Mouse (Mus musculus): ENCODE data around the gene Frem1. TPM values are rescaled to one million over a fixed set of nuclear protein-coding genes. Genes with fewer than 3 reads are reported as not detected.
A peak's percentile ranks its signal among the peaks of the same experiment; 100 is the strongest.

The Frem1 gene
- polyA plus RNA-seq (2015; fragmentation: Nextera tagmentation; extraction: Ambion mirVana): 10.3 and 11.7 TPM in 2 replicates

DNA sequence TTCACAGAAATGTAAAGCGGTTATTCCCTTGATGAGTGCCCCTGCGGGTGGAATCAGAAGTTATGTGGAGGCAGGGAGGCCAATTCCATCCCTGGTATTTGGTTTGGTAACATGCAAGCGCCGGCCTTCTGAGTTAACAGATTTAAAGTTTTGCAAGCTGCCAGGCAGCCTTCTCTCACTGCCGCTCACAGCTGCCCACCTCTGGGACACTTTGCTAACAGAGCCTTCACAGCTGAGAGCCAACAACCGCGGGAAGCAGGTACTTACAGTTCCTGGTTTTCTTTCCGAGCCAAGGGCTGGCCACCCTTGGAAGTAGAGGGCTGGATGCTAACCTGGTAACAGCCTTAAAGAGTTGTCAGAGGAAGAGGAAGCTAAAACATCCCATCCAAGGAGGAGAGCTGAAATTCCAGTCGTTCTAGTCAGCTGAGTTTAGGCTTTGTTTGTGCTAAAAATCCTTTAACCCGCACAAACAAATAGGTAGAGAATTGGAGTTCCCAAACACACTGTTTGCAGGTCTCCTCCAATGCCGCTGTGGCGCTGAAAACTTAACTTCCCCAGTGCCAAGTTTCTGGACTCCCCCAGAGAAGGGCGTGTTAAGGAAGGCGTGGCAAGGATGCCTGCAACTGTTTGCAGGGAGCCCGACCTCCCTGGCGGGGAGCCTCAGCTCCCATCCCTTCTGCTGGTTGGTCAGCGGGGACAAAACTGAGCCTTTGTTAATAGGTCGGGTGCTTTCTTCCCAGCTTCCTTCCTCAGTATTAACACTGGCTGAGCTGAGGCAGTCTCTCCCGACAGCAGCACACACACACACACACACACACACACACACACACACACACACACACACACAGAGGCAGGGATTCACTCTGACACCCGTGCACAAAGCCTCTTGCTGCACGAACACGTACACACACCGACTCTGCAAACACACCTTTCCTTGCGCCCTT lies at the start of gene Frem1:
Frem1 (minus strand) TSS at position 706 of the 944 bp plus-strand sequence.
- Histone ChIP-seq H3K9ac (ENCODE audit: low read length) (peak within 1 kb of the TSS; percentile 67), H3K4me1 (ENCODE audit: control insufficient read depth, insufficient read depth, low read length) (peaks cover 14% of the 10 kb centered on the region), H3K4me3 (replicated peaks; ENCODE audit: low read length) (peak within 1 kb of the TSS; percentile 51), H3K9me3 (replicated peaks; ENCODE audit: control insufficient read depth, low read length) (no peaks in the 10 kb centered on the region), H3K27me3 (ENCODE audit: control insufficient read depth, insufficient read depth, low read length) (no peaks in the 10 kb centered on the region), H3K27ac (ENCODE audit: low read length) (peak within 1 kb of the TSS; percentile 87), H3K4me2 (ENCODE audit: low read depth, low read length) (peak within 1 kb of the TSS; percentile 52), H3K36me3 (ENCODE audit: control insufficient read depth, insufficient read depth, low read length) (no peaks in the 10 kb centered on the region)
- WGBS: 3% methylated on average over 24 of the region's 24 CpGs
- peak; percentile 89 for ATAC-seq (ENCODE audit: insufficient read depth, low FRiP score)

DNA sequence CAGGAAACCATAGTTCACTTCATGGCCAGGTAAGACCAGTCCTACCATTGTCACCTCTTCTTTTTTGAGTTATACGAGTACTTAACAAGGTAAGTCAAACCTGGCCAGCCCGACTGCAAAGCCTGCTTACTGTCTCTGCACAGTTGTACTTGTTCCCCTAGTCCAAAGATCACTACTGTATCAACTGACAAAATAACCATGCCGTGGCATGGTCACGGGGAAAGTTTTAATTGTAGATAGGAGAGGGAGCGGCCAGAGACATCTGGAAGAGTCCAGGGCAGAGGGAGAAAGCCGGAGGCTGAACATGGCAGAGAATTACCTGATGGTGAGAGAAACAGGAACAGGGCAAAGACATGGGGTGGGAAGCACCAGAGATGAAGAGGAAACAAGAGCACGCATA lies 46.9 kb upstream of the Frem1 start:
- Histone ChIP-seq H3K27ac (ENCODE audit: low read length) (no peak overlapping the region), H3K4me3 (replicated peaks; ENCODE audit: low read length) (no peak overlapping the region), H3K27me3 (ENCODE audit: control insufficient read depth, insufficient read depth, low read length) (no peaks in the 10 kb centered on the region), H3K4me2 (ENCODE audit: low read depth, low read length) (no peak overlapping the region), H3K9ac (ENCODE audit: low read length) (no peak overlapping the region), H3K9me3 (replicated peaks; ENCODE audit: control insufficient read depth, low read length) (no peaks in the 10 kb centered on the region), H3K36me3 (ENCODE audit: control insufficient read depth, insufficient read depth, low read length) (no peaks in the 10 kb centered on the region), H3K4me1 (ENCODE audit: control insufficient read depth, insufficient read depth, low read length) (0 out of 2 replicates have a peak, but pooled peaks cover 5% of the 10 kb centered on the region)
- no peak for ATAC-seq (ENCODE audit: insufficient read depth, low FRiP score)
- 88% methylated on average over 7 of the region's 7 CpGs for WGBS

DNA sequence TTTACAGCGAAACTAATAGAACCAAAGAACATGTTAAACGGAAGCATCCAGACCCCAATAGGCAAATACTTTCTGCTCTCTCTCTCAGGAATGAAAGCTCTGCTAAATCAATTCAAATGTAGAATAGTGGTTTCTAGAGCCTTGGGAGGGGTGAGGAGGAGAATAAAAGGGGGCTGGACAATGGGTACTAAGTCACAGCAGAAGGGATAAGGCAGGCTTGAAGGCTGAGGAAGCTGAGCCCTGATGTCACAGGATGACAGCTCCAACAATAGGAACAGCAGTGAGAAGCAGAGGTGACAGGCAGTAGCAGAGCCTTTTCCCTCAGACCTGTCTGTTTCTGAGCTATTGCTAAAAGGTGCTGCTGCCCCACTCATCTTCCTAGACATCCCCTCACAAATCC lies 41.8 kb upstream of the Frem1 start:
- Histone ChIP-seq H3K27me3 (ENCODE audit: control insufficient read depth, insufficient read depth, low read length) (no peaks in the 10 kb centered on the region), H3K9me3 (replicated peaks; ENCODE audit: control insufficient read depth, low read length) (no peaks in the 10 kb centered on the region), H3K9ac (ENCODE audit: low read length) (no peak overlapping the region), H3K4me2 (ENCODE audit: low read depth, low read length) (no peak overlapping the region), H3K4me1 (ENCODE audit: control insufficient read depth, insufficient read depth, low read length) (peaks cover 3% of the 10 kb centered on the region; the same call in 1 of the 2 replicates), H3K4me3 (replicated peaks; ENCODE audit: low read length) (no peak overlapping the region), H3K27ac (ENCODE audit: low read length) (no peak overlapping the region), H3K36me3 (ENCODE audit: control insufficient read depth, insufficient read depth, low read length) (no peaks in the 10 kb centered on the region)
- 76% methylated on average over 2 of the region's 2 CpGs for WGBS
- no peak for ATAC-seq (ENCODE audit: insufficient read depth, low FRiP score)

DNA sequence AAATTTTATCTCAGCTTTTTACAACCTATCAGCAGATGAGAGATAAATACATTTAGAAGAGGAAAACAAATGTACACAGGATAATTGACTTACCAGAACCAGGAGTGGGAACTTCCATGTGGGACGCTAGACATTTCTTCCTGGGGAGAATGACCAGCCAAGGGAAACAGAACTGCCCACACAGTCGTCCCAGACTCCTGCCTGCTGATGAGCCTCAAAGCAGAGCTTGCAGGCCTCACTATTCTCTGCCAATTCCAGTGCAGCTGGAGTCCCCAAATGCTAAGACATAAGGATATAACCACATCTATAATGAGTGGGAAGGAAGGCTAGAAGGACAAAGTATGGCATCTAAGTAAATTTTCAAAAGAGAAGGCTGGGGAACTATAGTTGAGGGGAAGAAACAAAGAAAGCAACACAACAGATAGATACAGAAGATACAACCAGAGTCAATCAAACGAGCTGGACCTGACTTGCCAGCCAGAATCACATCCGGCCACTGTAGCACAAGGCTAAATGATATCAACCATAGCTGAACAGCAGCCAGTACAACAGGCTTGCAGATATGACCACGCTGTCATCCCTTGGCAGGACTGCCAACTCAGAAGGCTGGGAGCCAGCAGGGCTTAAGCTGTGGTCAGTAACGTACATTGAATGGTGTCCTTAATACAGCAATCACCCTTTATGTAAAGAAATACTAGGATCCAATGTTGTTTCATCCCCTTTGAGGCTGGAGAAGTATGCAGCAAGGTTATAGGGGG lies 38.7 kb upstream of the Frem1 start:
- Histone ChIP-seq H3K9ac (ENCODE audit: low read length) (no peak overlapping the region), H3K36me3 (ENCODE audit: control insufficient read depth, insufficient read depth, low read length) (no peaks in the 10 kb centered on the region), H3K4me3 (replicated peaks; ENCODE audit: low read length) (no peak overlapping the region), H3K4me1 (ENCODE audit: control insufficient read depth, insufficient read depth, low read length) (no peaks in the 10 kb centered on the region; the same call in 1 of the 2 replicates), H3K27ac (ENCODE audit: low read length) (no peak overlapping the region), H3K27me3 (ENCODE audit: control insufficient read depth, insufficient read depth, low read length) (no peaks in the 10 kb centered on the region), H3K4me2 (ENCODE audit: low read depth, low read length) (no peak overlapping the region), H3K9me3 (replicated peaks; ENCODE audit: control insufficient read depth, low read length) (no peaks in the 10 kb centered on the region)
- WGBS: 51% methylated on average over 6 of the region's 6 CpGs
- no peak for ATAC-seq (ENCODE audit: insufficient read depth, low FRiP score)

DNA sequence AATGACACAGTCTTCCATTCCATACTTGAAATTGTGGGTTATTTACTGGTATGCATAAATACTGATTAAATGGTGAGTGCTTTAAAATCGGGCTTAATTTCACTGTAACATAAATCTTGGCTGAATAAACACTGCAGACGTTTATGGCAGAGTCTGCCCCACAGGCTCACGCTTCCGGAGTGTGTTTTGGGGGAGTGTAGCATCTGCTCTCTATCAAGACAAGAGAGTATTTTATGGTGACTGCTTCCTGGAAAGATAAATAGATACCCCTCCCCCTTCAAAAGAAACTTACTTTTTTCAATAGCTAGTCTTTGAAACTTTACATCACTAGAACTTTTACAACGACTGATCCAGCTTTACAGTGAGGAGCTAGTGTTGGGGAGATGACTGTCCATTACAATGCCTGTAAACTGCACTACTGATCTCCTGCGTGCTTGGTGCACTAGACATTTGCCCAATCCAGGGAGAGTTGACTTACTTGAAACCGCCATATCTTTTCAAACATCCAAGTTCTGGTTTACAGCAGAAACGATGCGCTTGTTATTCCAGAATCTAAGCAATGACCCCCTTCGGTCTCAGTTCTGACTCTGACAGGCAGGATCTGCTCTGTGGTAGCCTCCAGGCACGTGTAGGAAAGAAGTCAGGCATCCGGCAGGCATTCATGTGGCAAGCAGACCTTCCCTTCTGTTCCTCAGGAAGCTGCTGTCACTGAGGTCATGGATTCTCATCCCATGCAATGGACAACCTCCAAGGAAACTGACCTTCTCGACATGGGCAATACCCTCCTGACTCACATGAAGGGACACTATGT lies 28.4 kb upstream of the Frem1 start:
- Histone ChIP-seq H3K4me1 (ENCODE audit: control insufficient read depth, insufficient read depth, low read length) (peaks cover 10% of the 10 kb centered on the region; the same call in 1 of the 2 replicates), H3K27me3 (ENCODE audit: control insufficient read depth, insufficient read depth, low read length) (no peaks in the 10 kb centered on the region), H3K9me3 (replicated peaks; ENCODE audit: control insufficient read depth, low read length) (no peaks in the 10 kb centered on the region), H3K4me2 (ENCODE audit: low read depth, low read length) (peak overlapping the region; percentile 7), H3K9ac (ENCODE audit: low read length) (no peak overlapping the region), H3K36me3 (ENCODE audit: control insufficient read depth, insufficient read depth, low read length) (no peaks in the 10 kb centered on the region), H3K4me3 (replicated peaks; ENCODE audit: low read length) (no peak overlapping the region), H3K27ac (ENCODE audit: low read length) (peak overlapping the region; percentile 63)
- 18% methylated on average over 13 of the region's 13 CpGs for WGBS
- peak; percentile 87 for ATAC-seq (ENCODE audit: insufficient read depth, low FRiP score)

DNA sequence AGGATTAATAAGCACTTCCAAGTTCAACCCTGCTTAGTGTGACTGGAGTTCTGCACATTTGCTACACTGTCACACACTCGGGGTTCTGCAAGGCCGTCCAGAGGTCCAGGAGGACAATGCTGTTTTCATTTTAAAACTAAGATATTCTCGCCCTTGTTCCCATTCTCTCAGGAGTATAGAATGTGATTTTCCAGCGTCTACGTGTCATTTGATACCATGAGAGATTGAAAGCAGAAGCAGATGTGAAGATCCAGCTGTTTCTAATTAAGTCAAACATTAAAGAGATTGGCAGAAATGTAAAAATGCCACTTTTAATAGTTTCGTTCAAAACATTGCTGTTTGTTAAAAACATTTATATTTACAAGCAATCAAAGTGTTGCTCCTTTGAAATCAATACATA lies 12.1 kb upstream of the Frem1 start:
- no peak overlapping the region for H3K9ac ChIP-seq (ENCODE audit: low read length)
- H3K36me3 ChIP-seq (ENCODE audit: control insufficient read depth, insufficient read depth, low read length): no peaks in the 10 kb centered on the region
- 42% methylated on average over 6 of the region's 6 CpGs for WGBS
- H3K4me2 ChIP-seq (ENCODE audit: low read depth, low read length): no peak overlapping the region
- H3K4me1 ChIP-seq (ENCODE audit: control insufficient read depth, insufficient read depth, low read length): no peaks in the 10 kb centered on the region
- ATAC-seq (ENCODE audit: insufficient read depth, low FRiP score): no peak
- no peaks in the 10 kb centered on the region for H3K27me3 ChIP-seq (ENCODE audit: control insufficient read depth, insufficient read depth, low read length)
- no peak overlapping the region for H3K27ac ChIP-seq (ENCODE audit: low read length)
- no peaks in the 10 kb centered on the region for H3K9me3 ChIP-seq (replicated peaks; ENCODE audit: control insufficient read depth, low read length)
- H3K4me3 ChIP-seq (replicated peaks; ENCODE audit: low read length): no peak overlapping the region

DNA sequence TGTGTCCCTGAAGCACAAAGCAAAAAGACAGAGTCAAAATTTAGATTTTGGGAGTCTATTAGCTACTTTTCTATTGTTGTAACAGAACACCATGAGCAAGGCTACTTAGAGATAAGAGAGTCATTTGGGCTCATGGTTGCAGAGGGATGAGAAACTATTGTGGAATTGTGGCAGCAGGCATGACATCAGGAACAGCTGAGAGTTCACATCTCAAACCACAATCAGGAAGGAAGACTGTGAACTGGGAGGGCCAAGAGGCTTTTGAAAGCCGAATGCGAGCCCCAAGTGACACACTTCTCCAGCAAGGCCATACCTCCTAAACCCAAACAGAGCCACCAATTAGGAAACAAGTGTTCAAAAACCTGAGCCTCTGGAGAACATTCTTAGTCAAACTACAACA lies 9.4 kb upstream of the Frem1 start:
- Histone ChIP-seq H3K9me3 (replicated peaks; ENCODE audit: control insufficient read depth, low read length) (no peaks in the 10 kb centered on the region), H3K4me3 (replicated peaks; ENCODE audit: low read length) (no peak overlapping the region), H3K36me3 (ENCODE audit: control insufficient read depth, insufficient read depth, low read length) (no peaks in the 10 kb centered on the region), H3K27me3 (ENCODE audit: control insufficient read depth, insufficient read depth, low read length) (no peaks in the 10 kb centered on the region), H3K9ac (ENCODE audit: low read length) (no peak overlapping the region), H3K4me1 (ENCODE audit: control insufficient read depth, insufficient read depth, low read length) (no peaks in the 10 kb centered on the region), H3K27ac (ENCODE audit: low read length) (no peak overlapping the region), H3K4me2 (ENCODE audit: low read depth, low read length) (no peak overlapping the region)
- 84% methylated on average over 2 of the region's 2 CpGs for WGBS
- no peak for ATAC-seq (ENCODE audit: insufficient read depth, low FRiP score)

DNA sequence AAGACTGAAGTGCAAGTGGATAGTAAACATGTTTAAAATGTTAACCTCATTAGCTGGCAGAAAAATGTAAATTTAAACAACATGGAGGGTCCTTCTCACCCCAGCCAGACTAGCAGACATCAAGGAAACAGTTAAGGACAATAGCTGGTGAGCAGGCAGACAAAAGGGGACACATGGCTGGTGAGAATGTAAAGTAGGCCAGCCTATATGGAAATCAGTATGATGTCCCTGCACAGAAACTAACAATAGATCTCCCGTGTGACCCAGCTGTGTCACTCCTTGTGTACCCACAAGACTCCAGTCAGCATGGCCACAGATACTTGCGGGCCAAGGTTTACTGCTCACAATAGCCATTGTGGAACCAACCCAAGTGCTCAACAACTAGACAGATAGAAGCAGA lies 6.5 kb upstream of the Frem1 start:
- H3K36me3 ChIP-seq (ENCODE audit: control insufficient read depth, insufficient read depth, low read length): no peaks in the 10 kb centered on the region
- whole genome bisulfite sequencing: 79% methylated on average over 2 of the region's 2 CpGs
- no peak overlapping the region for H3K9ac ChIP-seq (ENCODE audit: low read length)
- H3K9me3 ChIP-seq (replicated peaks; ENCODE audit: control insufficient read depth, low read length): no peaks in the 10 kb centered on the region
- no peak for ATAC-seq (ENCODE audit: insufficient read depth, low FRiP score)
- H3K27ac ChIP-seq (ENCODE audit: low read length): no peak overlapping the region
- no peak overlapping the region for H3K4me2 ChIP-seq (ENCODE audit: low read depth, low read length)
- H3K4me3 ChIP-seq (replicated peaks; ENCODE audit: low read length): no peak overlapping the region
- H3K4me1 ChIP-seq (ENCODE audit: control insufficient read depth, insufficient read depth, low read length): no peaks in the 10 kb centered on the region
- H3K27me3 ChIP-seq (ENCODE audit: control insufficient read depth, insufficient read depth, low read length): no peaks in the 10 kb centered on the region
